In the genomic region with DNA sequence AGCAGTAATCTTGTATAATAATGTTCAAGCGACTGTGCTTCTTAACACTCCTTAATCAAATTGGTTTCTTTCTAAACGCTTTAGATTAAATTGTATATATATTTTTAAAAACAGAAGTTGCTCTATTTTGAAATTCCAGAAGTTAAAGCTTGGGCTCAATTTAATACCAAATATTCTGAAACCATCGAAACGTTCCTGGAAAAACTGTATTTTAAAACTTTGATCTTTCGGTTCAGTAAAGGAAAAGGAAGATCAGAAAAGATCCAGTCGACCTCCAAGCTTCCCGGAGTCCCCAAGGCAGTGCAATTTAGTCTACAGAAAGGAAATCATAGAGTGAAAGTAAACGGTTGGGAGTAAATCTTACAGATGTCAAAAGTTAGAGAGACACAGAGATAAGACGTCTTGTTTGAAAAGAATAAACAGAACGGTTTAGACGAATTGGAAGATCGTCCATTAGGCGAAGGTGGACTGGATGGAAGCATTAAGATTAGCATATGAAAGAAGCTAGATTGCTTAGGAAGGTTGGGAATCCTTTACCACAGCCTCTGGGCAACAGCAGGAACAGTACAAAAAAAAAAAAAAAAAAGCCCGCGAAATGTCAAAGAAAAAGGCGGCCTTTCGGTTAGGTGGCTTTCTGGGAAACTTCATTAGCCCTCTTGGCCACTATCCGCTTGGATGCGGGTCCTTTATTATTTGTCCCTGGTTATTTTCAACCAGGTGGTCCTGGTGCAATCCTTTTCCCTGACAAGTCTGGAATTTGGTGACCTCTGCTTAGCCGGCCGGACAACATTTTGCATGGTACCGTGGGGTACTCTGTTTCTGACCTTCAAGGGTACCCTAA, we compare ENCODE assay signal across 8 mouse cellular contexts. TPM values are rescaled to one million over a fixed set of nuclear protein-coding genes. Genes with fewer than 3 reads are reported as not detected.
DNase-seq lines count a peak whose midpoint lies in the region; ATAC-seq and TF ChIP-seq lines count a peak whose summit lies in the region.

No protein-coding gene starts in this region.

- H3K4me3 ChIP-seq in testis, adult 2 months (ENCODE audit: control insufficient read depth, low read depth, low read length), result no peak overlapping the region
- H3K4me3 ChIP-seq in hindbrain, postnatal 0 days (ENCODE audit: low read length), result peak overlapping the region; percentile 49

- H3K36me3 ChIP-seq in testis, adult 2 months (ENCODE audit: control insufficient read depth, insufficient read depth, low read length), result no peaks in the 10 kb centered on the region
- H3K36me3 ChIP-seq in hindbrain, postnatal 0 days (ENCODE audit: insufficient read depth, low read length), result no peaks in the 10 kb centered on the region

- peak overlapping the region; percentile 32; the same call in 1 of the 2 replicates for H3K27ac ChIP-seq in testis, adult 2 months (ENCODE audit: control insufficient read depth, insufficient read depth, low read depth, low read length)
- peak overlapping the region; percentile 67 for H3K27ac ChIP-seq in hindbrain, postnatal 0 days

- DNase-seq in testis, postnatal 10 days (ENCODE audit: low spot score), result no peak
- DNase-seq in embryo, embryonic 10.5 days (ENCODE audit: low spot score), result peak; percentile 63
- DNase-seq in hindbrain, postnatal 0 days (ENCODE audit: low spot score), result peak; percentile 24
- peak; percentile 64 for DNase-seq in naive thymus-derived CD4-positive, alpha-beta T cell, adult 2 months (ENCODE audit: low read depth)
- DNase-seq in adrenal gland, adult 2 months, result no peak
- DNase-seq in adrenal gland, postnatal 4 days (ENCODE audit: low spot score in 2 of 2), result no peak
- DNase-seq in right cerebral cortex, postnatal 25 days, result no peak

- H3K4me1 ChIP-seq in testis, adult 2 months (ENCODE audit: control insufficient read depth, insufficient read depth, low read length), result peaks cover 7% of the 10 kb centered on the region; the same call in 1 of the 2 replicates
- peaks cover 8% of the 10 kb centered on the region; the same call in 1 of the 2 replicates for H3K4me1 ChIP-seq in hindbrain, postnatal 0 days (ENCODE audit: insufficient read depth, low read length)

- peak overlapping the region; percentile 21 for H3K9ac ChIP-seq in hindbrain, postnatal 0 days (replicated peaks; ENCODE audit: low read length)

- ATAC-seq in hindbrain, postnatal 0 days, result no peak

- WGBS in hindbrain, postnatal 0 days, result 1% methylated on average over 22 of the region's 22 CpGs

- no peak for TF ChIP-seq CTCF in testis, adult 2 months (IDR thresholded peaks at IDR 0.05; ENCODE audit: control insufficient read depth, insufficient read depth, insufficient replicate concordance, low read depth, low read length)
- no peak for TF ChIP-seq CTCF in hindbrain, postnatal 0 days (IDR thresholded peaks at IDR 0.05; ENCODE audit: low read depth)

- peak overlapping the region; percentile 94 for H3K4me2 ChIP-seq in hindbrain, postnatal 0 days (ENCODE audit: low read depth, low read length)

- no peaks in the 10 kb centered on the region for H3K9me3 ChIP-seq in hindbrain, postnatal 0 days (ENCODE audit: low read length)

- no peak for TF ChIP-seq POLR2A in testis, adult 2 months (IDR thresholded peaks at IDR 0.05; ENCODE audit: control insufficient read depth, low read depth, low read length)

- H3K27me3 ChIP-seq in testis, adult 2 months (ENCODE audit: control insufficient read depth, insufficient read depth, low read length), result no peaks in the 10 kb centered on the region
- no peaks in the 10 kb centered on the region for H3K27me3 ChIP-seq in hindbrain, postnatal 0 days (ENCODE audit: insufficient read depth, low read length)

RNA-seq across cellular contexts. Expression of gene Hist1h4d, which starts 4.9 kb away (rescaled TPM):
- 2.7 and 2.9 TPM in 2 replicates for polyA plus RNA-seq in testis, adult 2 months (2012; rRNA removed)
- total RNA-seq in hindbrain, postnatal 0 days (2014; rRNA removed), result 1,614 and 2,187 TPM in 2 replicates
- polyA plus RNA-seq in hindbrain, postnatal 0 days (2015; fragmentation: Nextera tagmentation; extraction: Ambion mirVana), result 36.9 and 39.6 TPM in 2 replicates
- 100 to 1,000 TPM; 118 to 129 TPM for total RNA-seq in adrenal gland, adult 2 months (2021)
- polyA plus RNA-seq in adrenal gland, adult 2 months (2012; rRNA removed), result 2.6 and 2.7 TPM in 2 replicates
- total RNA-seq in adrenal gland, postnatal 4 days (2021), result 100 to 1,000 TPM; 413 to 478 TPM

RNA-seq across cellular contexts. Expression of gene Hist1h3d, which starts 10.8 kb away (rescaled TPM):
- polyA plus RNA-seq in testis, adult 2 months (2012; rRNA removed), result 0.98 and 1.1 TPM in 2 replicates
- total RNA-seq in hindbrain, postnatal 0 days (2014; rRNA removed), result 173 and 207 TPM in 2 replicates
- polyA plus RNA-seq in hindbrain, postnatal 0 days (2015; fragmentation: Nextera tagmentation; extraction: Ambion mirVana), result 0.96 and 1.4 TPM in 2 replicates
- total RNA-seq in adrenal gland, adult 2 months (2021), result 1 to 10 TPM; 3.7 to 6.5 TPM
- polyA plus RNA-seq in adrenal gland, adult 2 months (2012; rRNA removed), result 3.7 TPM in 2 replicates
- 10 to 100 TPM; 64.3 to 80.4 TPM for total RNA-seq in adrenal gland, postnatal 4 days (2021)

RNA-seq across cellular contexts. Expression of gene Hist1h2ad, which starts 12.1 kb away (rescaled TPM):
- polyA plus RNA-seq in testis, adult 2 months (2012; rRNA removed), result 0.90 and 1.0 TPM in 2 replicates
- 636 and 885 TPM in 2 replicates for total RNA-seq in hindbrain, postnatal 0 days (2014; rRNA removed)
- 0.69 TPM in 1 of 2 replicates, not detected in the other for polyA plus RNA-seq in hindbrain, postnatal 0 days (2015; fragmentation: Nextera tagmentation; extraction: Ambion mirVana)
- 1 to 10 TPM; 2.9 to 6.4 TPM for total RNA-seq in adrenal gland, adult 2 months (2021)
- 2.5 and 3.2 TPM in 2 replicates for polyA plus RNA-seq in adrenal gland, adult 2 months (2012; rRNA removed)
- total RNA-seq in adrenal gland, postnatal 4 days (2021), result 10 to 100 TPM; 63.5 to 64.6 TPM

RNA-seq across cellular contexts. Expression of gene Hist1h2bf, which starts 12.3 kb away (rescaled TPM):
- polyA plus RNA-seq in testis, adult 2 months (2012; rRNA removed), result 0.98 and 2.9 TPM in 2 replicates
- total RNA-seq in hindbrain, postnatal 0 days (2014; rRNA removed), result 695 and 1,354 TPM in 2 replicates
- polyA plus RNA-seq in hindbrain, postnatal 0 days (2015; fragmentation: Nextera tagmentation; extraction: Ambion mirVana), result 1.3 and 2.4 TPM in 2 replicates
- total RNA-seq in adrenal gland, adult 2 months (2021), result 10 to 100 TPM; 17.9 to 21.6 TPM
- polyA plus RNA-seq in adrenal gland, adult 2 months (2012; rRNA removed), result 0.80 and 5.5 TPM in 2 replicates
- total RNA-seq in adrenal gland, postnatal 4 days (2021), result 100 to 1,000 TPM; 297 to 360 TPM

RNA-seq across cellular contexts. Expression of gene Hist1h2bg, which starts 15.1 kb away (rescaled TPM):
- 6.8 and 7.8 TPM in 2 replicates for polyA plus RNA-seq in testis, adult 2 months (2012; rRNA removed)
- 1,151 and 1,635 TPM in 2 replicates for total RNA-seq in hindbrain, postnatal 0 days (2014; rRNA removed)
- polyA plus RNA-seq in hindbrain, postnatal 0 days (2015; fragmentation: Nextera tagmentation; extraction: Ambion mirVana), result 2.6 and 5.2 TPM in 2 replicates
- total RNA-seq in adrenal gland, adult 2 months (2021), result 10 to 100 TPM; 41.1 to 60.2 TPM
- polyA plus RNA-seq in adrenal gland, adult 2 months (2012; rRNA removed), result 25.3 and 27.0 TPM in 2 replicates
- total RNA-seq in adrenal gland, postnatal 4 days (2021), result 100 to 1,000 TPM; 627 to 705 TPM

Comparison
In these comparisons a context has a peak if more than half of its experiments do, and no peak if none do; other contexts are left out.
1. RNA of gene Hist1h3d, which starts 10.8 kb away (total RNA-seq): 173 to 207 TPM in hindbrain, postnatal 0 days and 64.3 to 80.4 TPM in adrenal gland, postnatal 4 days; 3.7 to 6.5 TPM in adrenal gland, adult 2 months; every median in the first group is over 4 times any median in the second.
2. RNA of gene Hist1h2ad, which starts 12.1 kb away (total RNA-seq): 636 to 885 TPM in hindbrain, postnatal 0 days and 63.5 to 64.6 TPM in adrenal gland, postnatal 4 days; 2.9 to 6.4 TPM in adrenal gland, adult 2 months; every median in the first group is over 4 times any median in the second.
3. DNase-seq: peak in embryo, embryonic 10.5 days (single experiment), hindbrain, postnatal 0 days (single experiment) and naive thymus-derived CD4-positive, alpha-beta T cell, adult 2 months (single experiment); none in testis, postnatal 10 days (single experiment), adrenal gland, adult 2 months (single experiment), adrenal gland, postnatal 4 days (0 of 2) and right cerebral cortex, postnatal 25 days (single experiment).